Mouse (Mus musculus): ENCODE results near the gene Rps15. TPM values are rescaled to one million over a fixed set of nuclear protein-coding genes. Genes with fewer than 3 reads are reported as not detected.

Gene Rps15
- total RNA-seq, 2 experiments from 2014 or later = 816 to 913 TPM

- intact Hi-C loops (cut with DNase I) = no loop called here
- no peak for TF ChIP-seq CTCF (IDR thresholded peaks at IDR 0.05)
- no peak for DNase-seq (ENCODE audit: extremely low spot score in 1 of 2, low spot score in 2 of 2)
- Histone ChIP-seq H3K27ac (no peak overlapping the region), H3K4me3 (no peak overlapping the region)
Measured at GRCm38 (mm10) chr10:80279273-80279672, 13.0 kb upstream of the Rps15 start.

- no peak for DNase-seq (ENCODE audit: extremely low spot score in 1 of 2, low spot score in 2 of 2)
- intact Hi-C loops (cut with DNase I) = no loop called here
- peak overlapping the region; percentile 50 for H3K27ac ChIP-seq
- TF ChIP-seq CTCF (IDR thresholded peaks at IDR 0.05) = no peak
- no peak overlapping the region for H3K4me3 ChIP-seq
Measured at GRCm38 (mm10) chr10:80281304-80281703, 10.9 kb upstream of the Rps15 start.

GRCm38 (mm10) chr10:80281921-80282371 is 10.3 kb upstream of the Rps15 start:
- Histone ChIP-seq H3K4me3 (no peak overlapping the region), H3K27ac (peak overlapping the region; percentile 50)
- DNase-seq (ENCODE audit: extremely low spot score in 1 of 2, low spot score in 2 of 2) = no peak
- no peak for TF ChIP-seq CTCF (IDR thresholded peaks at IDR 0.05)
- intact Hi-C loops (cut with DNase I) = no loop called here

- intact Hi-C loops (cut with DNase I) = no loop called here
- H3K4me3 ChIP-seq = no peak overlapping the region
- no peak for DNase-seq (ENCODE audit: extremely low spot score in 1 of 2, low spot score in 2 of 2)
- TF ChIP-seq CTCF (IDR thresholded peaks at IDR 0.05) = no peak
- H3K27ac ChIP-seq = no peak overlapping the region
Measured at GRCm38 (mm10) chr10:80282481-80283441, 9.5 kb upstream of the Rps15 start.

- intact Hi-C loops (cut with DNase I) = no loop called here
- TF ChIP-seq CTCF (IDR thresholded peaks at IDR 0.05) = no peak
- no peak for DNase-seq (ENCODE audit: extremely low spot score in 1 of 2, low spot score in 2 of 2)
- no peak overlapping the region for H3K4me3 ChIP-seq
- no peak overlapping the region for H3K27ac ChIP-seq
Measured at GRCm38 (mm10) chr10:80285222-80286070, 6.8 kb upstream of the Rps15 start.

GRCm38 (mm10) chr10:80288097-80288496 is 4.2 kb upstream of the Rps15 start:
- Histone ChIP-seq H3K27ac (no peak overlapping the region), H3K4me3 (no peak overlapping the region)
- intact Hi-C loops (cut with DNase I) = no loop called here
- no peak for TF ChIP-seq CTCF (IDR thresholded peaks at IDR 0.05)
- no peak for DNase-seq (ENCODE audit: extremely low spot score in 1 of 2, low spot score in 2 of 2)

- H3K4me3 ChIP-seq = no peak overlapping the region
- H3K27ac ChIP-seq = no peak overlapping the region
- DNase-seq (ENCODE audit: extremely low spot score in 1 of 2, low spot score in 2 of 2) = no peak
- intact Hi-C loops (cut with DNase I) = no loop called here
- peak; percentile 33 for TF ChIP-seq CTCF (IDR thresholded peaks at IDR 0.05)
Measured at GRCm38 (mm10) chr10:80288657-80289056, 3.6 kb upstream of the Rps15 start.

GRCm38 (mm10) chr10:80293325-80293724 is 1.1 kb downstream of the Rps15 start:
- DNase-seq (ENCODE audit: extremely low spot score in 1 of 2, low spot score in 2 of 2) = no peak
- Histone ChIP-seq H3K4me3 (peak overlapping the region; percentile 96), H3K27ac (peak overlapping the region; percentile 89)
- intact Hi-C loops (cut with DNase I) = loop anchor here (2.0 kb wide), 1 partner anchor 55 kb away; the partner anchor contains the start of gene Adamtsl5
- no peak for TF ChIP-seq CTCF (IDR thresholded peaks at IDR 0.05)

- DNase-seq (ENCODE audit: extremely low spot score in 1 of 2, low spot score in 2 of 2) = no peak
- no peak for TF ChIP-seq CTCF (IDR thresholded peaks at IDR 0.05)
- no peak overlapping the region for H3K27ac ChIP-seq
- H3K4me3 ChIP-seq = no peak overlapping the region
- intact Hi-C loops (cut with DNase I) = loop anchor here (2.0 kb wide), 1 partner anchor 80 kb away; no protein-coding TSS in a partner anchor
Measured at GRCm38 (mm10) chr10:80294311-80294710, 2.1 kb downstream of the Rps15 start.

- no peak for TF ChIP-seq CTCF (IDR thresholded peaks at IDR 0.05)
- intact Hi-C loops (cut with DNase I) = loop anchor here (2.0 kb wide), 1 partner anchor 80 kb away; no protein-coding TSS in a partner anchor
- no peak for DNase-seq (ENCODE audit: extremely low spot score in 1 of 2, low spot score in 2 of 2)
- Histone ChIP-seq H3K4me3 (no peak overlapping the region), H3K27ac (peak overlapping the region; percentile 94; the same call in 1 of the 2 replicates)
Measured at GRCm38 (mm10) chr10:80294788-80295303, 2.6 kb downstream of the Rps15 start.

GRCm38 (mm10) chr10:80295618-80296425 is 3.6 kb downstream of the Rps15 start, which contains the start of gene Apc2:
TSS of gene Apc2 (plus strand) at chr10:80295977.
- intact Hi-C loops (cut with DNase I) = loop anchor here (2.0 kb wide), 1 partner anchor 79 kb away; no protein-coding TSS in a partner anchor
- peak within 1 kb of the TSS; percentile 62 for H3K4me3 ChIP-seq
- DNase-seq (ENCODE audit: extremely low spot score in 1 of 2, low spot score in 2 of 2) = peak; percentile 77 to 78
- H3K27ac ChIP-seq = peak within 1 kb of the TSS; percentile 94
- peak; percentile 73 for TF ChIP-seq CTCF (IDR thresholded peaks at IDR 0.05)
